Mouse (Mus musculus): ENCODE results near the gene Pdcd6ip.

DNA sequence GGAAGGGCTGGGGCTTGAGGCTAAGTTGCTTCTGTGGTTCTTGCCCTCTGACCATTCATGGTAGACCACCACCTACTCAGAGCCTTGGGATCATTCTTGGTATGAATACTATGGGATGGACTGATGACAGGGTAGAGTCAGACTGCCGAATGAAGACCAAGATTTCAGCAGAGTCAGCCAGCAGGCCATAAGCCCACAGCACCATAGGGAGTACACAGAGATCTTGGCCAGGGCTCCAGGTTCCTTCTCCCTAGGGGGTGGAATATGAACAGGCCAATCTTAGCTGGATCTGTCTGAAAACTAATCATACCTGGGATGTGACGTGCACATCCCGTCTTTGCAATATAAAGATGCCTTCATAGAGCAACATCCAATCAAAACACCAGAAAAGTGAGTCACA lies 23.5 kb upstream of the Pdcd6ip start:
- TF ChIP-seq GATA1 (IDR thresholded peaks at IDR 0.05; ENCODE audit: low read length), result no peak
- TF ChIP-seq TAL1 (IDR thresholded peaks at IDR 0.05; ENCODE audit: low read length), result no peak

Measured in erythroblast, embryonic 14.5 days (primary cell).